Mouse (Mus musculus) bone marrow macrophage, adult 2 months (primary cell): ENCODE data around the gene Apba1.

Source experiments
- CTCF ChIP-seq: IDR thresholded peaks from 2 replicates; pipeline ENCODE4 v1.5.1; 2012; ENCODE audit warnings: low read depth, mild to moderate bottlenecking, low read length, moderate library complexity
- POLR2A ChIP-seq: IDR thresholded peaks from 2 replicates; pipeline ENCODE4 v1.6.1; 2012; ENCODE audit warnings: mild to moderate bottlenecking, low read depth, low read length, borderline replicate concordance

DNA sequence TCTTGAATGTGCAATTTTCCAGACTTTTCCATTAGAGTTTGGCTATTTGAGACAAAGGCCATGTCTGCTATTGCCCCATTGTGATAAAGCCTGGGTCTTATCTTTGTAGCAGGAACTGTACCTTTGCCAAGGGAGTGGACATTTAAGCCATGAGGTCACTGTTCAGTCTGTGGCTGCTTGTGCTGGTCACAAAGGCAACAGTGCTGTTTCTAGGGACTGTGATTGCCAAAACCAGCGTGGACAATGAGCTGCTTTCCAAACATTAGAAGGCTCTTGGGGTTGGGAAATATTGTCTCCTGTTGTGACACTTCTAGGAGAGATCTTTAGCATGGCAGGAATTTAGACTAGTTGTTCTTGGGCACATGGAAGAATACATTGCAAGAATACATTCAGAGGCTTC, 42.5 kb downstream of the Apba1 start:
- TF ChIP-seq CTCF (no peak), POLR2A (no peak)
